In genomic region chr7:44501563-44502115, GRCm38 (mm10) we compare ENCODE assay signal across 9 mouse cellular contexts. TPM values are rescaled to one million over a fixed set of nuclear protein-coding genes. Genes with fewer than 3 reads are reported as not detected.
A peak's percentile ranks its signal among the peaks of the same experiment; 100 is the strongest.
DNase-seq lines count a peak whose midpoint lies in the region; TF ChIP-seq lines count a peak whose summit lies in the region.
"Had no signal": no experiment of that assay in that cellular context is flagged by ENCODE, and none has a peak within 500 bp of the region (broad histone marks: within the 10 kb centered on the region; RNA-seq: fewer than 3 reads in every experiment).

No protein-coding gene starts in this region.

- H3K27ac ChIP-seq in cerebellum, adult 2 months (ENCODE audit: insufficient read depth, low read length): no peak overlapping the region
- H3K27ac ChIP-seq: limb, embryonic 12.5 days had no signal

- H3K4me1 ChIP-seq in E14TG2a.4 (replicated peaks; ENCODE audit: low read depth, low read length): peaks cover 62% of the 10 kb centered on the region
- no peaks in the 10 kb centered on the region for H3K4me1 ChIP-seq in cerebellum, adult 2 months (ENCODE audit: control insufficient read depth, insufficient read depth, low read length)

- TF ChIP-seq CTCF in E14TG2a.4 (conservative IDR thresholded peaks at IDR 0.05; ENCODE audit: low read length): peak; percentile 54
- peak; percentile 79 for TF ChIP-seq CTCF in cerebellum, adult 2 months (IDR thresholded peaks at IDR 0.05; ENCODE audit: borderline replicate concordance, insufficient read depth, low read depth, low read length)

- 33% methylated on average over 5 of the region's 5 CpGs for WGBS in cerebellum, adult 2 months

- no peaks in the 10 kb centered on the region for H3K27me3 ChIP-seq in E14TG2a.4 (ENCODE audit: insufficient read depth, low read length)
- H3K27me3 ChIP-seq in cerebellum, adult 2 months (ENCODE audit: control insufficient read depth, insufficient read depth, low read length): no peaks in the 10 kb centered on the region

- no peaks in the 10 kb centered on the region for H3K36me3 ChIP-seq in E14TG2a.4 (ENCODE audit: insufficient read depth, low read length)

- DNase-seq in adrenal gland, adult 18-20 months (ENCODE audit: low spot score in 2 of 2): peak; percentile 61 to 70
- DNase-seq in adrenal gland, adult 8-10 months: no peak
- peak; percentile 69 to 77 for DNase-seq in cerebellum, adult 2 months
- DNase-seq in forelimb bud, embryonic 11.5 days (ENCODE audit: low read depth, low spot score): peak; percentile 75
- peak; percentile 77 for DNase-seq in layer of hippocampus, adult 11-12 months (ENCODE audit: low spot score)
- peak; percentile 58 for DNase-seq in lung, postnatal 25 days (ENCODE audit: low spot score)
- DNase-seq in right cerebral cortex, postnatal 14 days: peak; percentile 80

- no peak for TF ChIP-seq POLR2A in cerebellum, adult 2 months (IDR thresholded peaks at IDR 0.05; ENCODE audit: borderline replicate concordance, insufficient read depth, low read length)

- H3K9me3 ChIP-seq in E14TG2a.4 (ENCODE audit: low read length): no peaks in the 10 kb centered on the region

- H3K4me3 ChIP-seq in E14TG2a.4 (replicated peaks; ENCODE audit: low read length): no peak overlapping the region
- H3K4me3 ChIP-seq in cerebellum, adult 2 months (replicated peaks; ENCODE audit: insufficient read depth, low read depth, low read length): no peak overlapping the region
- H3K4me3 ChIP-seq: limb, embryonic 12.5 days had no signal

RNA-seq across cellular contexts. Expression of gene Fam71e1, which starts 5.3 kb away (rescaled TPM):
- 1 to 10 TPM; 5.6 to 8.9 TPM for total RNA-seq in adrenal gland, adult 18-20 months (2021)
- total RNA-seq in adrenal gland, adult 8-10 months (2022): 10 to 100 TPM in 3 of 4 experiments, 1 to 10 TPM in 1; 10.0 to 15.5 (median 13.0) TPM
- 32.6 and 34.0 TPM in 2 replicates for polyA plus RNA-seq in cerebellum, adult 2 months (2012; rRNA removed)

RNA-seq across cellular contexts. Expression of gene Emc10, which starts 5.3 kb away (rescaled TPM):
- total RNA-seq in adrenal gland, adult 18-20 months (2021): 100 to 1,000 TPM in 1 of 2 experiments, 10 to 100 TPM in 1; 95.4 to 101 TPM
- 100 to 1,000 TPM in 3 of 4 experiments, 10 to 100 TPM in 1; 99.0 to 119 (median 110) TPM for total RNA-seq in adrenal gland, adult 8-10 months (2022)
- 302 and 309 TPM in 2 replicates for polyA plus RNA-seq in cerebellum, adult 2 months (2012; rRNA removed)

RNA-seq across cellular contexts. Expression of gene Mybpc2, which starts 22.8 kb away (rescaled TPM):
- under 1 TPM in 1 of 2 experiments, not detected in 1; 0.93 TPM for total RNA-seq in adrenal gland, adult 18-20 months (2021)
- under 1 TPM in 2 of 4 experiments, not detected in 2; 0.07 to 0.08 TPM for total RNA-seq in adrenal gland, adult 8-10 months (2022)
- 0.14 and 0.18 TPM in 2 replicates for polyA plus RNA-seq in cerebellum, adult 2 months (2012; rRNA removed)

RNA-seq across cellular contexts. Expression of gene Spib, which starts 30.2 kb away (rescaled TPM):
- total RNA-seq in adrenal gland, adult 18-20 months (2021): under 1 TPM; 0.19 to 0.43 TPM
- under 1 TPM; 0.32 to 0.77 (median 0.43) TPM for total RNA-seq in adrenal gland, adult 8-10 months (2022)
- polyA plus RNA-seq in cerebellum, adult 2 months (2012; rRNA removed): 0.16 and 0.19 TPM in 2 replicates

RNA-seq across cellular contexts. Expression of gene Josd2, which starts 33.9 kb away (rescaled TPM):
- 10 to 100 TPM; 40.0 to 42.6 TPM for total RNA-seq in adrenal gland, adult 18-20 months (2021)
- 10 to 100 TPM; 43.7 to 56.5 (median 46.9) TPM for total RNA-seq in adrenal gland, adult 8-10 months (2022)
- polyA plus RNA-seq in cerebellum, adult 2 months (2012; rRNA removed): 273 and 294 TPM in 2 replicates
